Mouse (Mus musculus) small intestine, adult 2 months (tissue): Measurements from ENCODE around the gene Hcfc1r1.

Experiments
- CTCF ChIP-seq: fragments of 200-500 bp; IDR thresholded peaks from 2 replicates; pipeline ENCODE4 v1.5.1; 2012; ENCODE audit warnings: low read depth, mild to moderate bottlenecking, control low read depth, inconsistent platforms, low read length, moderate library complexity, mixed read lengths; ENCODE audit not compliant: insufficient replicate concordance, insufficient read length; ENCODE audit errors: extremely low read depth
- POLR2A ChIP-seq: fragments of 200-500 bp; IDR thresholded peaks from 2 replicates; pipeline ENCODE4 v1.6.1; 2012; ENCODE audit warnings: low read depth, mild to moderate bottlenecking, control low read depth, inconsistent platforms, low read length, moderate library complexity

DNA sequence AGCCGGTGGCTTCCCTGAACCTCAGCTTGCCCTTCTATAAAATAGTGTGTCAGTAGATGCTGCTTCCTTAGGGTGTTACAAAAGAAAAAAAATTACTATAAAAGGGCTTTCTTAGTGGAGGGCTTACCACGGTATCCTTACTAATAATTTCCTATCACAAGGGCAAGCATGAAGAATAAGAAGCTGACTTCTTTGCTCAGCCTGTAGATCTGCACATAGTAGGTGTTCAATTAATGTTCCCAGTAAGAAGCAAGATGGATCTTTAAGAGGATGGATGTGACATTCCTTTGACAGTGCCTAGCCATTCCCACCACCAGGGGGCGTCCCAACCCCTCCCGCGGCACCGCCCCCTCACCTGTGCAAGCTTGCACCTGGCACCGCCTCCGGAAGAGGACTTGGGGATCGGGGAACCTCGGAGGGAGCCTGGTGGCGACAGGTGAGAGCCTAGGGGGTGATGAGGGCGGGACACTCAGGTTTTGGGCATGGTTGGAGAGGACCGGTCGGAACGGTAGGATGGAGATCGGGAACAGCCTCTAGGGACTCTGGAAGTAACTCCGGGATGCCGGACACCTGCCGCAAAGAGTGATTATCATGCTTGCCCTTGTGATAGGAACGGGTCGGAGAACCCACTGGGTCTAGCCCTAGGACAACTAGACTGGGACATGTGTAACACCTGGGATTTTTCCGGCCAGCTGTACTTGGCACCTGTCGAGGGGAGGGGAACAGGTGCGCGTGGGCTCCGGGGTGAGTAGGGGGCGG, 13.1 kb upstream of the Hcfc1r1 start, which contains the start of gene Bicdl2:
- TF ChIP-seq CTCF, result peak; percentile 89
- TF ChIP-seq POLR2A, result no peak
